Mouse (Mus musculus) liver, adult 2 months (tissue): ENCODE data around the gene Oaz1. TPM values are rescaled to one million over a fixed set of nuclear protein-coding genes. Genes with fewer than 3 reads are reported as not detected.
"Not testable (repeated sequence)": the region's sequence is repeated elsewhere in the genome, so short reads cannot be mapped to it uniquely, and the experiment has no call there.

Experiments
- DNase-seq: peaks from one replicate; pipeline ENCODE4 v3.0.0-alpha.2; 2011; ENCODE audit warnings: low read depth, low spot score; ENCODE audit errors: extremely low read depth
- H3K27ac ChIP-seq: fragments of 200-500 bp; replicated peaks from 2 replicates; pipeline ENCODE4 v1.5.1; 2012; ENCODE audit warnings: low read depth, mild to moderate bottlenecking, control low read depth, inconsistent platforms, low read length; ENCODE audit not compliant: insufficient read depth
- H3K27me3 ChIP-seq: fragments of 200-500 bp; 2 replicates; pipeline ENCODE4 v1.6.1; 2012; ENCODE audit warnings: mild to moderate bottlenecking, moderate library complexity, low read length, inconsistent platforms; ENCODE audit not compliant: control insufficient read depth, insufficient read depth
- H3K36me3 ChIP-seq: fragments of 200-500 bp; 2 replicates; pipeline ENCODE4 v1.6.1; 2012; ENCODE audit warnings: low read length, inconsistent platforms; ENCODE audit not compliant: control insufficient read depth, insufficient read depth
- H3K4me1 ChIP-seq: fragments of 200-500 bp; 2 replicates; pipeline ENCODE4 v1.6.1; 2011; ENCODE audit warnings: low read length; ENCODE audit not compliant: control insufficient read depth, insufficient read depth
- H3K4me3 ChIP-seq: fragments of 200-500 bp; 2 replicates; pipeline ENCODE4 v1.5.1; 2011; ENCODE audit warnings: low read depth, mild to moderate bottlenecking, control low read depth, low read length, moderate library complexity; ENCODE audit not compliant: insufficient read depth
- H3K79me2 ChIP-seq: fragments of 200-500 bp; 2 replicates; pipeline ENCODE4 v1.6.1; 2012; ENCODE audit warnings: inconsistent platforms, mild to moderate bottlenecking, low read length, moderate library complexity; ENCODE audit not compliant: control insufficient read depth, insufficient read depth
- H3K9ac ChIP-seq: fragments of 200-500 bp; 2 replicates; pipeline ENCODE4 v1.6.1; 2012; ENCODE audit warnings: low read depth, mild to moderate bottlenecking, control low read depth, inconsistent platforms, low read length
- CTCF ChIP-seq: fragments of 200-500 bp; IDR thresholded peaks from 2 replicates; pipeline ENCODE4 v1.5.1; 2011; ENCODE audit warnings: low read depth, low read length, control low read depth
- POLR2A ChIP-seq: fragments of 200-500 bp; IDR thresholded peaks from 2 replicates; pipeline ENCODE4 v1.6.1; 2011; ENCODE audit warnings: low read length, control low read depth; ENCODE audit not compliant: insufficient read depth; ENCODE audit errors: extremely low read depth
- WGBS: fragments of 180-500 bp; shearing (Covaris S2); methylation state at CpG from one replicate; pipeline ENCODE4 v1.1.7; 2018; 5-methylcytosine and 5-hydroxymethylcytosine counted together
- polyA plus RNA-seq: library from polyadenylated mRNA; depleted of rRNA; stranded (reverse); fragments of >200 nt; gene quantifications from 2 replicates; pipeline ENCODE4 v1.2.3, GENCODE M21; 2012
- total RNA-seq: library from RNA; depleted of rRNA; stranded (reverse); fragments of >200 nt; gene quantifications from 2 replicates; pipeline ENCODE4 v1.2.3, GENCODE M21; 2014

Gene Oaz1
- total and polyA plus RNA-seq, 2 experiments = 527 to 1,187 TPM

- Histone ChIP-seq H3K9ac (no peak overlapping the region), H3K4me3 (no peak overlapping the region)
- DNase-seq = no peak
Observed at GRCm38 (mm10) chr10:80808985-80809632, 17.3 kb upstream of the Oaz1 start.

DNA sequence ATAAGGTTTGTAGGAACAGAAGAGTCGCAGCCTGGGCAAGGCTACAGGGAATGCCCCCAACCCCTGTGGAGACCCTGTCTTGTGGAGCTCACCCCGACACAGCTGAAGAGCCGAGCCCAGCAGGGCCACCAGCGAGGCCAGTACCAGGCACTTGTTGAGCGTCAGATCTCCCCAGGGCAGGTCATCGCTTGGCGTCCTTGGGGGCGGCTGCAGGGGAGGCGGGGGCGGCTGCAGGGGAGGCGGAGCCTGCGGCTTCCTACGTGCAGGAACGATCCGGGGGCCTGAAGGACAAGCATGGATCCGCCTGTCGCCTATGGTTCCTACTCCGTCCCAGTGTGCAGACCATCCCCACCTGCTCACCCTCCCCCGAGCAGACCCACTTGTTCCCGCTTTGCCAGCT is 16.4 kb upstream of the Oaz1 start:
- Histone ChIP-seq H3K4me3 (no peak overlapping the region), H3K79me2 (no peaks in the 10 kb centered on the region), H3K36me3 (no peaks in the 10 kb centered on the region), H3K4me1 (peaks cover 5% of the 10 kb centered on the region), H3K27me3 (no peaks in the 10 kb centered on the region; the same call in 1 of the 2 replicates), H3K27ac (no peak overlapping the region), H3K9ac (no peak overlapping the region)
- TF ChIP-seq CTCF (no peak), POLR2A (no peak)
- 26% methylated on average over 20 of the region's 20 CpGs for WGBS
- no peak for DNase-seq

More at GRCm38 (mm10) chr10:80808985-80809632, 17.3 kb upstream of the Oaz1 start:
- H3K36me3 ChIP-seq = no peaks in the 10 kb centered on the region
- H3K79me2 ChIP-seq = no peaks in the 10 kb centered on the region
- WGBS = 33% methylated on average over 18 of the region's 18 CpGs
- TF ChIP-seq POLR2A (no peak), CTCF (no peak)
- H3K4me1 ChIP-seq = peaks cover 5% of the 10 kb centered on the region
- no peaks in the 10 kb centered on the region; the same call in 1 of the 2 replicates for H3K27me3 ChIP-seq
- no peak overlapping the region for H3K27ac ChIP-seq

- no peaks in the 10 kb centered on the region; the same call in 1 of the 2 replicates for H3K27me3 ChIP-seq
Observed at GRCm38 (mm10) chr10:80812391-80813041, 13.9 kb upstream of the Oaz1 start.

GRCm38 (mm10) chr10:80813366-80813765 is 13.1 kb upstream of the Oaz1 start, which contains the start of gene Jsrp1:
Gene Jsrp1 (minus strand): TSS chr10:80813498.
- whole genome bisulfite sequencing = 90% methylated on average over 4 of the region's 4 CpGs
- no peaks in the 10 kb centered on the region for H3K79me2 ChIP-seq

More at GRCm38 (mm10) chr10:80812391-80813041, 13.9 kb upstream of the Oaz1 start:
- H3K4me1 ChIP-seq = no peaks in the 10 kb centered on the region; the same call in 1 of the 2 replicates
- no peak for TF ChIP-seq POLR2A
- TF ChIP-seq CTCF = no peak
- no peaks in the 10 kb centered on the region for H3K36me3 ChIP-seq
- H3K9ac ChIP-seq = no peak overlapping the region
- 63% methylated on average over 5 of the region's 5 CpGs for WGBS
- H3K79me2 ChIP-seq = no peaks in the 10 kb centered on the region
- no peak overlapping the region for H3K4me3 ChIP-seq
- no peak for DNase-seq
- H3K27ac ChIP-seq = no peak overlapping the region

DNA sequence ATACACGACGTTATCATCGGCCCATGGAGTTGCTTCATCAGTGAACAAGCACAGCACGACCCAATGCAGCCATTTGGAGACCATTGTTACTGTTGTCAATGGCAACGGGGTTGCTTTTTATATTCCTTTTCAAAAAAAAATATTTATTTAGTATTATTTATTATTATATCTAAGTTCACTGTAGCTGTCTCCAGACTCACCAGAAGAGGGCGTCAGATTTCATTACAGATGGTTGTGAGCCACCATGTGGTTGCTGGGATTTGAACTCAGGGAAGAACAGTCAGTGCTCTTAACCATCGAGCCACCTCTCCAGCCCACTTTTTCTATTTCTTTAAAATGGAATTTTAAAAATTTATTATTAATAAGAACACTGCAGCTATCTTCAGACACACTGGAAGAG is 11.7 kb upstream of the Oaz1 start:
- Histone ChIP-seq H3K4me3 (no peak overlapping the region), H3K4me1 (peaks cover 4% of the 10 kb centered on the region; the same call in 1 of the 2 replicates), H3K27ac (no peak overlapping the region), H3K36me3 (no peaks in the 10 kb centered on the region), H3K79me2 (no peaks in the 10 kb centered on the region), H3K27me3 (no peaks in the 10 kb centered on the region), H3K9ac (no peak overlapping the region)
- TF ChIP-seq CTCF (no peak), POLR2A (no peak)
- no peak for DNase-seq
- WGBS = 56% methylated on average over 7 of the region's 7 CpGs

More at GRCm38 (mm10) chr10:80813366-80813765, 13.1 kb upstream of the Oaz1 start, which contains the start of gene Jsrp1:
- no peak for TF ChIP-seq POLR2A
- no peak for TF ChIP-seq CTCF
- Histone ChIP-seq H3K27me3 (no peaks in the 10 kb centered on the region; the same call in 1 of the 2 replicates), H3K27ac (no peak within 1 kb of the TSS), H3K4me1 (no peaks in the 10 kb centered on the region), H3K4me3 (no peak within 1 kb of the TSS), H3K36me3 (no peaks in the 10 kb centered on the region), H3K9ac (no peak within 1 kb of the TSS)
- DNase-seq = no peak

DNA sequence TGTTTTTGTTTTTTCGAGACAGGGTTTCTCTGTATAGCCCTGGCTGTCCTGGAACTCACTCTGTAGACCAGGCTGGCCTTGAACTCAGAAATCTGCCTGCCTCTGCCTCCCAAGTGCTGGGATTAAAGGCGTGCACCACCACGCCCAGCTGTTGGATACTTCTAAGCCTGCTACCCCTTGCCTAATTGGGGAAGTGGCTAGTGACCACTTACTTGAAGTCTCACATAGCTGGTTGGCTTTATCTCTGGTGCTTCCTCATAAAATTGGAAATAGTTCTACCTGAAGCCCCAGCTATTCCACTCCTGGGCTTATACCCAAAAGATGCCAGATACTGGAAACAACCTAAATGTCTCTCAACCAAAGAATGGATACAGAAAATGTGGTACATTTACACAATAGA is 10.2 kb upstream of the Oaz1 start:
- DNase-seq, H3K27me3 ChIP-seq, H3K4me3 ChIP-seq, H3K4me1 ChIP-seq, H3K9ac ChIP-seq, H3K27ac ChIP-seq, H3K79me2 ChIP-seq, H3K36me3 ChIP-seq: not testable (repeated sequence)
- WGBS = 88% methylated on average over 3 of the region's 3 CpGs
